Mouse (Mus musculus): ENCODE results near the gene Palm3. TPM values are rescaled to one million over a fixed set of nuclear protein-coding genes. Genes with fewer than 3 reads are reported as not detected.
A peak's percentile ranks its signal among the peaks of the same experiment; 100 is the strongest.
"Not testable (repeated sequence)": the region's sequence is repeated elsewhere in the genome, so short reads cannot be mapped to it uniquely, and the experiment has no call there.

The Palm3 gene
- polyA plus RNA-seq, 1 experiment: 2.5 TPM

DNA sequence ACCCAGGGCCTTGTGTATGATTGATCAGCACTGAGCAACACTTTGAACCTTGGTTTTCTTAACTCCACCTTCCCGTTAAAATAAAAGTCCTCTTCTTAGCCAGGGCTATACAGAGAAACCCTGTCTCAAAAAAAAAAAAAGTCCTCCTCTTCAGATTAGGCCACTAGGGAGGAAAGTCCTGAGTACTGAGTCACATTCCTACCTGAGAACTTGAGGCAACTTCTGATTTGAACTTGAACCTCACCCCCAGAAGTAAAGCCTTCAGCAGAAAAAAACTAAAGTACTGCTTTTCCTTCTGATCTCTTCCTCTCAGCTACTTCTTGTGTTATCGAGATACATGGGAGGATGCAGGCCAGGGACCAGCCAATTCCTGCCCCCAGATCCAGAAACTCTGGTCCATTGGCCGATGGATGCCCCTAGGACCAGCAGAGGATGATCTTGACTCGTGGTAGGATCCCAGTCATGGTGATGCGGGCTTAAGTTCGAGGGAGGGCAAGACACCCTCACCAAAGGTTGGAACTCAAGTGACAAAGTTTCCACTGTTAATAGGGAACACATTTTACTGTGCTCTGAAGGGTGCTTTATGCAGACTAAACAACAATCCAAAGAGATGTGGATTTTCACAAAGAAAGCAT is 17.5 kb upstream of the Palm3 start:
- Histone ChIP-seq H3K27ac (ENCODE audit: insufficient read depth, low read length) (no peak overlapping the region), H3K4me3 (ENCODE audit: insufficient read depth, low read length) (peak overlapping the region; percentile 67; the same call in 1 of the 2 replicates), H3K4me1 (ENCODE audit: control insufficient read depth, insufficient read depth, low read length) (peaks cover 5% of the 10 kb centered on the region)
- TF ChIP-seq CTCF (IDR thresholded peaks at IDR 0.05; ENCODE audit: extremely low read depth, insufficient read depth, low read length): no peak

DNA sequence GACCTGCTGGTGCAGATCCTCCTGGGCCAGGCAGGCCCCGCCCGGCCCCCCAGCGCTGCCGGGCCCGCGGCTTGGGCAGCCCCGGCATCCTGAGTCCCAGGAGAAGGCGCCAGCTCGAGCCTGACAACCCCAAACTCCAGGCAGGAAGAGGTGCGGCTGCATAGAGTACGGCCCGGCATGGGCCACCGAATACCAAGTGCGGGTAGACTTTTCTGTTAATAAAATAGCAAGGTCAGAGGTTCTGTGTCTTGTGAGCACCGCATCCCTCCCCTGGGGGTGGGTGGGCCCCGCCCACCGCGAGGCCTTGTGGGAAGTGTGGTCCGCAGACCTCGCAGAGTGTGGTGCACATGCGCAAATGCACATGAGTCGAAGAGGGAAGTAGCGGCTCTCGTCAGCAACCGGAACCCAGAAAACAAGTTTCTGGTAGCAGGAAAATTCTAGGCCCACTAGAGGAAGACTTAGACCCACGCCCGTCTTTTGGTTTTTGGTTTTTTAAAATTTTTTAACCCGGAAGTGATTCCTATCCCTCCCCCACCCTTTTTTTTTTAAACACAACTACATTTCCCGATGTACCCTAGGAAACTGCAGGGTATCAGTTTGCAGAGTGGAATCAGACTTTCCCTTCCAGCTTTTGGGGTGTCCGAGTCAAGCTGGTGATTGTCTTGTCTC is 16.6 kb upstream of the Palm3 start:
- TF ChIP-seq CTCF (IDR thresholded peaks at IDR 0.05; ENCODE audit: extremely low read depth, insufficient read depth, low read length): no peak
- peak; percentile 74 for TF ChIP-seq POLR2A (IDR thresholded peaks at IDR 0.05; ENCODE audit: extremely low read depth, insufficient read depth, low read length)

GRCm38 (mm10) chr8:84005502-84005901 is 15.8 kb upstream of the Palm3 start:
- not testable (repeated sequence) for H3K4me3 ChIP-seq (ENCODE audit: insufficient read depth, low read length); H3K27ac ChIP-seq (ENCODE audit: insufficient read depth, low read length); H3K4me1 ChIP-seq (ENCODE audit: control insufficient read depth, insufficient read depth, low read length)

More for the DNA sequence above, 16.6 kb upstream of the Palm3 start:
- Histone ChIP-seq H3K4me3 (ENCODE audit: insufficient read depth, low read length) (peak overlapping the region; percentile 67), H3K27ac (ENCODE audit: insufficient read depth, low read length) (peak overlapping the region; percentile 52), H3K4me1 (ENCODE audit: control insufficient read depth, insufficient read depth, low read length) (peaks cover 5% of the 10 kb centered on the region)

- peaks cover 5% of the 10 kb centered on the region for H3K4me1 ChIP-seq (ENCODE audit: control insufficient read depth, insufficient read depth, low read length)
- TF ChIP-seq CTCF (IDR thresholded peaks at IDR 0.05; ENCODE audit: extremely low read depth, insufficient read depth, low read length): peak; percentile 22; the same call in 1 of the 2 replicates
- no peak for TF ChIP-seq POLR2A (IDR thresholded peaks at IDR 0.05; ENCODE audit: extremely low read depth, insufficient read depth, low read length)
- H3K27ac ChIP-seq (ENCODE audit: insufficient read depth, low read length): no peak overlapping the region
- no peak overlapping the region for H3K4me3 ChIP-seq (ENCODE audit: insufficient read depth, low read length)
These were observed 12.9 kb upstream of the Palm3 start for GRCm38 (mm10) chr8:84008362-84008761.

- no peak overlapping the region for H3K27ac ChIP-seq (ENCODE audit: insufficient read depth, low read length)
- TF ChIP-seq CTCF (IDR thresholded peaks at IDR 0.05; ENCODE audit: extremely low read depth, insufficient read depth, low read length) (peak; percentile 83), POLR2A (IDR thresholded peaks at IDR 0.05; ENCODE audit: extremely low read depth, insufficient read depth, low read length) (no peak)
- no peak overlapping the region for H3K4me3 ChIP-seq (ENCODE audit: insufficient read depth, low read length)
- H3K4me1 ChIP-seq (ENCODE audit: control insufficient read depth, insufficient read depth, low read length): no peaks in the 10 kb centered on the region; the same call in 1 of the 2 replicates
These were observed 11.4 kb upstream of the Palm3 start for GRCm38 (mm10) chr8:84009876-84010275.

- H3K4me1 ChIP-seq (ENCODE audit: control insufficient read depth, insufficient read depth, low read length): no peaks in the 10 kb centered on the region; the same call in 1 of the 2 replicates
- no peak overlapping the region for H3K27ac ChIP-seq (ENCODE audit: insufficient read depth, low read length)
- TF ChIP-seq POLR2A (IDR thresholded peaks at IDR 0.05; ENCODE audit: extremely low read depth, insufficient read depth, low read length) (no peak), CTCF (IDR thresholded peaks at IDR 0.05; ENCODE audit: extremely low read depth, insufficient read depth, low read length) (peak; percentile 21; the same call in 1 of the 2 replicates)
- peak overlapping the region; percentile 17; the same call in 1 of the 2 replicates for H3K4me3 ChIP-seq (ENCODE audit: insufficient read depth, low read length)
These were observed 10.4 kb upstream of the Palm3 start for GRCm38 (mm10) chr8:84010625-84011611.

GRCm38 (mm10) chr8:84011705-84012498 is 9.4 kb upstream of the Palm3 start, which contains the start of gene 2210011C24Rik:
Gene 2210011C24Rik (minus strand): TSS chr8:84012171.
- Histone ChIP-seq H3K27ac (ENCODE audit: insufficient read depth, low read length) (no peak within 1 kb of the TSS), H3K4me1 (ENCODE audit: control insufficient read depth, insufficient read depth, low read length) (no peaks in the 10 kb centered on the region; the same call in 1 of the 2 replicates), H3K4me3 (ENCODE audit: insufficient read depth, low read length) (peak within 1 kb of the TSS; percentile 17; the same call in 1 of the 2 replicates)
- TF ChIP-seq POLR2A (IDR thresholded peaks at IDR 0.05; ENCODE audit: extremely low read depth, insufficient read depth, low read length) (no peak), CTCF (IDR thresholded peaks at IDR 0.05; ENCODE audit: extremely low read depth, insufficient read depth, low read length) (no peak)

DNA sequence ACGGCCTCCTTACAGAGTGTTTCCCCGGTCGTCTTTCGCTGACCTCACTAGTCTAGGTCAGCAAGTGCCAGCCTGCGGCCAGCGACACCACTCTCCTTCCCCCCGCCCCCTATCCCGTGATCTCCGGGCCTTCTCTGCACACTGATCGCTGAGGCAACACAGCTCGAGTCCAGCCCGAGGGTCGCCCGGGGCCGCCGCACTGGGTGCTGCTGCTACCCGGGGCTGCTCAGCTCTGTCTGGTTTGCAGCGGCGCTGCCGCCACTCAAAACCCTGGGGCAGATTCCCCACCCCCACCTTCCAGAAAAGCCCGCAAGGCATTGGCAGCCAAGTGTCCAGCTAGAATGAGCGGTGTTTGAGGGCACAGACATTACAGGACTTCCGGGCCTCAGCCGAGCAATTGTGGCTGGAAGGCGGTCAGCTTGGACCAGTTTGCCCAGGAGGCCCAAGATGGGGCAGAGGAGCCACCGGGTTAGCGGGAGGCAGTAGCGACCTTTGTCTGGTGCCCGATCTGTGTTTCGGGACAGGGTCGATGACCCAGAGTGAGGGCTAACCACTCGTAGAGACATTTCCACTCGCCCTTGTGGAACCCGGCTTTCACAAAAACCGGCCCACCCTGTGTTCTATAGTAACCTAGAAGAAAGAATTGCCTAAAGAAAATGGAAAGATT is 8.6 kb upstream of the Palm3 start:
- no peak overlapping the region for H3K4me3 ChIP-seq (ENCODE audit: insufficient read depth, low read length)

More for the DNA sequence above, 8.6 kb upstream of the Palm3 start:
- no peaks in the 10 kb centered on the region; the same call in 1 of the 2 replicates for H3K4me1 ChIP-seq (ENCODE audit: control insufficient read depth, insufficient read depth, low read length)
- no peak for TF ChIP-seq POLR2A (IDR thresholded peaks at IDR 0.05; ENCODE audit: extremely low read depth, insufficient read depth, low read length)
- TF ChIP-seq CTCF (IDR thresholded peaks at IDR 0.05; ENCODE audit: extremely low read depth, insufficient read depth, low read length): no peak
- H3K27ac ChIP-seq (ENCODE audit: insufficient read depth, low read length): no peak overlapping the region

Measured in cortical plate, adult 2 months (tissue).